Mouse (Mus musculus) MN1 (cell line): ENCODE measurements around the gene Dtwd1.
"Not testable (repeated sequence)": the region's sequence is repeated elsewhere in the genome, so short reads cannot be mapped to it uniquely, and the experiment has no call there.

Source experiments
- DNase-seq: peaks from one replicate; pipeline ENCODE4 v3.0.0-alpha.2; 2016; ENCODE audit warnings: low spot score

The Dtwd1 gene

GRCm38 (mm10) chr2:126151855-126152571 is at the start of gene Dtwd1, which contains the start of gene Fam227b:
Dtwd1 (plus strand) TSS chr2:126152141.
Fam227b (minus strand) TSS chr2:126152004.
- peak; percentile 99 for DNase-seq

GRCm38 (mm10) chr2:126147723-126148122 is 4.2 kb upstream of the Dtwd1 start:
- no peak for DNase-seq

- DNase-seq = no peak
These were observed 13.5 kb downstream of the Dtwd1 start for GRCm38 (mm10) chr2:126165277-126166018.

GRCm38 (mm10) chr2:126166335-126166734 is 14.4 kb downstream of the Dtwd1 start:
- no peak for DNase-seq

- DNase-seq = no peak
These were observed 15.1 kb downstream of the Dtwd1 start for GRCm38 (mm10) chr2:126166848-126167617.

GRCm38 (mm10) chr2:126171427-126171826 is 19.5 kb downstream of the Dtwd1 start:
- no peak for DNase-seq

- DNase-seq = no peak
These were observed 39.4 kb downstream of the Dtwd1 start for GRCm38 (mm10) chr2:126191306-126191705.

- DNase-seq = no peak
These were observed 40.2 kb downstream of the Dtwd1 start for GRCm38 (mm10) chr2:126192129-126192528.

GRCm38 (mm10) chr2:126195631-126196356 is 43.9 kb downstream of the Dtwd1 start:
- no peak for DNase-seq

- DNase-seq = no peak
These were observed 47.0 kb downstream of the Dtwd1 start for GRCm38 (mm10) chr2:126198971-126199370.

- no peak for DNase-seq
These were observed 59.2 kb downstream of the Dtwd1 start for GRCm38 (mm10) chr2:126211011-126211680.

- not testable (repeated sequence) for DNase-seq
These were observed 62.9 kb downstream of the Dtwd1 start, which contains the start of gene Gm17555 for GRCm38 (mm10) chr2:126214800-126215199. Gm17555 (plus strand) TSS chr2:126215100.
